Mouse (Mus musculus): ENCODE measurements around the gene Erg28.

Gene Erg28

GRCm38 (mm10) chr12:85824438-85825264 lies at the start of gene Erg28, which contains the start of gene Ttll5:
Gene Erg28, minus strand, starts transcription at chr12:85824550.
Gene Ttll5, plus strand, starts transcription at chr12:85824659.
- DNase-seq: peak; percentile 96 to 97

- DNase-seq: peak; percentile 72 to 73
These were observed 45.1 kb upstream of the Erg28 start for GRCm38 (mm10) chr12:85869423-85869822.

- no peak for DNase-seq
These were observed 42.8 kb upstream of the Erg28 start for GRCm38 (mm10) chr12:85867125-85867524.

DNA sequence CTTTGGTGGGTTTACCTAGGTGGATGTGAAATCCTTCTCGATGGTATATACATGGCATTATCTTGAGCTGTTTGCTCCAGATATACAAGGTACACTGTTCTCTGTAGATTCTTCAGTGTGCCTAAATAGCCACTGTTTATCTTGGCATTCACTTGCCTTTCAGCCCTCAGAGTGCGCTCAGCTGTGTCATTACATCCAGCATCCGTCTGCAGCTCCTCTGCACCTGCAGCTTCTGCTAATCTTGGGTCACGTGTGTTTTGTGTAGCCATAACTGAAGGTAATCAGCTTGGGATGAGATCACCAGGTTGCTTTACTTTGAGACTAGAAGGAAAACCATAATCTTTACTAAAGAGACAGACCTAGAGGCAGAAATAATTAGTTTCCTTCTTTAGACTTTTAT lies 42.3 kb upstream of the Erg28 start:
- DNase-seq: no peak

- DNase-seq: no peak
These were observed 41.2 kb upstream of the Erg28 start for GRCm38 (mm10) chr12:85865526-85865925.

GRCm38 (mm10) chr12:85862514-85862913 lies 38.2 kb upstream of the Erg28 start:
- peak; percentile 23 to 33 for DNase-seq

- DNase-seq: peak; percentile 24 to 27
These were observed 35.3 kb upstream of the Erg28 start for GRCm38 (mm10) chr12:85859511-85860189.

DNA sequence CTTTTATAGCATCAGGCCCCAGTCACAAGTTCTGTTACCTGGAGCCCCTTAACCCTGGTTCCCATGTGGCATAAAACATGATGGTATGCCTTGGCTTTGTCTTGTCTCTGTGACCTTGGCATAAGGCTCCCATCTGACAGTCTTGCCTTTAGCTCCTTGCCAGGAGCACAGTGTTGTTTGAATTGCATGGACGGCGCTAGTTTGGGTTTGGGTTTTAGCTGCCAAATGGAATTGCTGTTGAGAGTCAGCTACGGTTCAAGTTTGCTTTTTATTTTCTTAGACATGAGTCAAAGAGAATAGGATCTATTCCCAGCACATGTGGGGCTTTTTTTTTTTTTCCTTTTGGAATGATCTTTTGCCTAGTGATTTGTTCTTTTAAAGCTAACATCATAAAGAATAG lies 34.8 kb upstream of the Erg28 start:
- DNase-seq: no peak

DNA sequence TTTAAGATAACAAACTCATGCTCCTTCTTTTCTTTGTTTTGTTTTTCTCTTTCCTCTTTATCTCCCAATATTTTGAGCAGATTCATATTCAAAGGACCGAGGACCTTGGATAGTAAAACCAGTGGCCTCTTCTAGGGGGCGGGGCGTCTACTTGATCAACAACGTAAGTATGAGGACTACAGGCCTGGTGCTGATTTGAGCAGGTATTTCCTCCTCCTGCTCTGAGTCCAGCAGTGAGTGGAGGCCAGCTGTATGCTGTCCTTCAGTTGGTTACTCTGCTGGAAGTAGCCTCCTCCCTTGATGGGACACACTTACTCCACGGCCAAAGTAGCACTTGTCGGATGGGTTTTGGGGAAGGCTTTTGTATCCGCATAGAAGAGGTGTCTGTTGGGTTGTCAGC lies 33.0 kb upstream of the Erg28 start:
- DNase-seq: no peak

DNA sequence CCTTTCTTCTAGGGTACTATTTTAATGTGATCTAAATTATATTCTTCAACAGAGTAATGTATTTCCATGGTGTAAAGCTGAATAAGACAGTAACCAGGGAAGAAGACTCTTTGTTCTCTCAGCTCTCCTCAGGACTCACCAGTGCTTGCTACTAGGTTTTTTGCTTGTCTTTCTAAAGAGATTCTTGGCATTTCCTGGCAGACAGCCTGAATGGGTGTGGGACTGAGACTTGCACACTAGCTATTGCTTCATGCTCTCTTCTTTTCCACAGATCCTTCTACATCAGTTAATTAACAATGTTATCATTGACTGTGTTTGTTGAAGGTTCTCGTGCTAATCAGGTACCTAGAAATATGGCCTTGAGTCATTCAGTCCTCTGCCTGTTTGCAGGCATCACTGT lies 29.9 kb upstream of the Erg28 start:
- no peak for DNase-seq

DNA sequence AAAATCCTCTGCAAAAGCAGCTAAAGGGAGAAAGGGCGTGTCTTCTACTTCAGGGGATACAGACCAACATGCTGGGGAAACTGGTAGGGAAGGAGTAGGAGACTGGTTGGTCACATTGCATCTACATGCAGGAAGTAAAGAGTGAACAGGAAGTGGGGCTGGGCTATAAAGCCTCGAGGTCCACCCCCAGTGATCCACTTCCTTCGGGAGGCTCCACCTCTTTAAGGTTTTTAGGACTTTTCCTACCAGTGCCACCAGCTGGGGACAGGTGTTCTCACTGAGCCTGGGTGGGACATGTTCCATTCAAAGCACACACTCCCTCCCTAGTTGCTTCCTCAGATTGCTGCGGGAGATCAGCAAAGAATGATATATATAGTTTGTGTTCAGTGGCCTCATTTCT lies 29.5 kb upstream of the Erg28 start:
- DNase-seq: no peak

- DNase-seq: no peak
These were observed 26.3 kb upstream of the Erg28 start for GRCm38 (mm10) chr12:85850661-85851060.

DNA sequence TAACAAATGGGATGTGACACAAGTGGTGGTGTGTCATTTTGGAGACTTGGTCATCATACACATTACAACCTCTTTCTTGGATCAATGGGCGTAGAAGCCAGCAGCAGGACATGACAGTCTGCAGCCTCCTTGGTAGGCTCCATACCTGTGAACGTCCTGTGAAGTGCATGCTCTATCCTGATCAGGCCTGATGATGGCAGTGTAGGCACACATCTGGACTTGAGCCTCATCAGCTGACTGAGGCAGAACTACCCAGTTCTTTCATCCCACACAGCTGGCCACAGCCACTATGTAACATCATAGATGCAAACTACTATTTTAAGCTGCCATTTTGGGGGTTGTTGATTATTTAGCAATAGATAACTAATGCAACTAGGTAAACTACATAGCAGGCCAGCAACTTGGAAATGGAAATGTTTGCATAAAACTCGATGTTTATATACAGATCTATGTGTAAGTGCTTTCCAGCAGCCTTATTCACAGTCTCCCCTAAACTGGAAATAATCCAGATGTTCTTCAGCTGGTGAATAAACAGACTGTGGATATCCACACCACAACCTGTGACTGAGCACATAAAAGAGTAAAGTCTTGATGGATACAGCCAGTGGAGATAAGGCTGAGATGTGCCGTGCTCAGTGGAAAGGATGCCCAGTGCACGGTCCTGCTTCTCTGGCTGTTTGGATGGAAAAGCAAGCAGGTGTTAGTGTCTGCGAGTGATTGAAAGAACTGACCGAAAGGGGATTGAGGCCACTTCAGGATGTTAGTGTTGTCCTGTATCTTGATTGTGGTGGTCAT lies 24.0 kb upstream of the Erg28 start:
- DNase-seq: peak; percentile 22 to 24

- no peak for DNase-seq
These were observed 15.1 kb upstream of the Erg28 start for GRCm38 (mm10) chr12:85839371-85840000.

GRCm38 (mm10) chr12:85837765-85838164 lies 13.4 kb upstream of the Erg28 start:
- DNase-seq: no peak

DNA sequence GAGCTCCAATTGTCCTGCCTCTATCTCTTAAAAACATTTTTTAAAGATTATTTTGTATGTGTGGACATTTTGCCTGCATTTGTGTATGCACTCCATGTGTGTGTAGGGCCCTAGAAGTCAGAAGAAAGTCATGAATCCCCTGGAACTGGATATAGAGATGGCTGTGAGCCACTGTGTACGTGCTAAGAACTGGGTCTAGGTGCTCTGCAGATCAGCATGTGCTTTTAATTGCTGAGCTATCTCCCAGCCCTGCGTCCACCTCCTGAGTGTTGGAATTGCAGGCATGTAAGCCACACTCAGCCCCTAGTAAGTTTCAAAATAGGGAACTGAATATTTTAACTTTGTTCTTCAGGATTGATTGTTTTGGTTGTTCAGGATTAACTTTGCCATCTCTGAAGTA lies 10.2 kb upstream of the Erg28 start:
- DNase-seq: no peak

- DNase-seq: peak; percentile 27 to 32
These were observed 6.3 kb upstream of the Erg28 start for GRCm38 (mm10) chr12:85830691-85831090.

- DNase-seq: no peak
These were observed 5.5 kb upstream of the Erg28 start for GRCm38 (mm10) chr12:85829866-85830265.

- no peak for DNase-seq
These were observed 4.5 kb upstream of the Erg28 start for GRCm38 (mm10) chr12:85828856-85829255.

GRCm38 (mm10) chr12:85825822-85826221 lies 1.5 kb upstream of the Erg28 start:
- DNase-seq: no peak

GRCm38 (mm10) chr12:85825361-85825760 lies 1.0 kb upstream of the Erg28 start:
- no peak for DNase-seq

DNA sequence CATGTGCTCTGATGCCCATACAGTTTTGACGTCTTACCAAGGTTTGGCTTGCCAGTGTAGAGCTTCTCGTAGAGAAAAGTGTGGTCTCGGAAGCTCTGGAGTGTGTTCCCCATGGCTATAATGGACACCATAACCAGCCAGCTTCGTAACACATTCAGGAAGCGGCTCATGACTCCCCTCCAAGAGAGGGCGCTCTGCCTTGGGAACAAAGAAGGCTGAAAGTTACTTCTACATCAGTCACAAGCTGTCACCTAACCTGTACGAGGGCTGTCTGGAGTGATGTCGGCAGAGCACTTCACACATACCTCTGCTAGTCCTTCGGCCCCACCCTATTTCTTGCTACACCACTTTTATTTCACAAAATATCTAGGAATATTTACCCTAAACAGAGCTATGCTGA lies 2.3 kb downstream of the Erg28 start:
- DNase-seq: no peak

DNA sequence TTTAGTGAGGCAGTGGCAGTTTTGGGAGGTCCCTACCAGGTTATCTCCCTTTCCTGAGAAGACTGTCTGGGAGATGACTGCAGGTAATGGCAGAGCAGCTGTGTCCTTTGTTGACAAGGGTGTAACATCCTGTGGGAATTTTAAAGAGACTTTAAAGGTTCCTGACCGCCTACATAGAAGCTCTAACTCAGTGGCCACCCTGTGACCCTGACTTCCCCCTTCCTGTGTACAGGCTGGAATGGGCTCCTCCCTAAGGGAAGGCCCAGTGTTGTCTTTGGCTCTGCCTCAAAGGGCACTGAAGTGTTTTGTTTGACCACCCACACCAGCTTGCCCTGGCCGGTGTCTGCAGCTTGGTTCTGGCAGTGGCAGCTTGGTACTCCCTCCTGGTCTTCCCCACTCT lies 10.8 kb downstream of the Erg28 start:
- DNase-seq: no peak

Data from cerebellum, postnatal 36 days (tissue).